Mouse (Mus musculus) monocyte, adult 5-6 weeks (primary cell): ENCODE measurements around the gene Adipor1. TPM values are rescaled to one million over a fixed set of nuclear protein-coding genes. Genes with fewer than 3 reads are reported as not detected.
"Not testable (repeated sequence)": the region's sequence is repeated elsewhere in the genome, so short reads cannot be mapped to it uniquely, and the experiment has no call there.

ENCODE experiments used
- ATAC-seq: fragments of 153-309, 156-312 bp; replicated peaks from 2 replicates; pipeline ENCODE4 v1.8.0; 2017; ENCODE audit warnings: mild to moderate bottlenecking; ENCODE audit not compliant: low TSS enrichment, insufficient number of reproducible peaks, severe bottlenecking, poor library complexity, low FRiP score
- total RNA-seq: library from RNA; stranded (forward); fragments of 200-1000, 200-491, 200-594 nt; gene quantifications from 3 replicates; pipeline ENCODE4 v1.2.3, GENCODE M21; 2017

The Adipor1 gene
- total RNA-seq, 1 experiment from 2014 or later: 190 TPM

DNA sequence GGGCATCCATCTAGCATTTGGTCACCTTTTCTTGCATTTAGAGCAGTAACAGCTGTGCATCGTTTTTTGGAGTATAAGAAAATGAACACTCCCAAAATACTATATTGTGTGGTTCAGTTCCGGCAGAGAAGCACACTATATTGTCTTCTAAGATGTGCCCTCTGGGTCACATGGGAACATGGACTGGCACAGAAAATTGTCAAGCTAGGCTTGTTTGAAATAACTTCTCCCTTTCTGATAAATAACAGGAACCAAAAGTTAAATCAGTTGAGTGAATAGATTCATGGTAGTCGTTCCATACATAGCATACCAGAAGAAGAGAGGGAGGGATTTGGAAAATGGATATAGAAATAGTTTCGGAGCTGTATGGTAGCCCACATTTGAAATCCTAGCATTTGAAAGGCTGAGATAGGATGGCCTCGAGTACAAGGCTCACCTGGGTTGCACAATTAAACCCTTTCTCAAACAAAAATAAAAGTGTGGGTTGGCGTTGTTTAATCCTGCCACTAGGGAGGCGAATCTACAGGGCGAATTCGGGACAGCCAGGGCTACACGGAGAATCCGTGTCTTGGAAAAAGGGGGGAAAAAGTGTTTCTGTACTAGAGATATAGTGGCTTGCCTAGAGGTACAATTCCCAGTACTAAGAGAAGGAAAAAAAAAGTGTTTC lies 544 bp upstream of the Adipor1 start:
- 0 out of 2 replicates have a peak, but pooled peaks have one; percentile 27 for ATAC-seq

DNA sequence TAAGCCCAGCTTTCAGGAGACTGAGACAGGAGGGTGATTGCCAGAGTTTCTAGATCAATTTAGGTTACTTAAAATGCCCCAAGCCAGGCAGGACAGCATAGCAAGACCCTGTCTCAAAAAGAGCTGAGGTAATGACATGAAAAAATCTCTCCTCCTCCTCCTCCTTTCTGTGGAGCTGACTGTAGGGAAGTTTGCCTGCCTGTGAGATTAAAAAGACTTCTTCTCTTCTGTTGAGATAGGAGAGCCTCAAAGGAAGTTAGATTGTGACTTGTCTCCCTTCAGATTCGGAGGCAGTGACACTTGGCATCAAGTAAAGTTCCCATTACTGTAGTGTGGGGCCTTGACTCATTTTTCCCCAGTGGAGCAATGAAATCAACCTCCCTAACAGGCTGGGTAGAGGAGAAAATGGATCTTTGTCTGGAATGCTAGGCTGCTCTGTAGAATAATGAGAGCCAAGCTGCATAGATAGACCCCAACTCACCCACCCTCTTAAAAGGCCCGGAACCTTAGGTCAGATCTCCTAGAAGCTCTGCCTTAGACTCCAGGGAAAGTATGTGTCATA lies 3.3 kb downstream of the Adipor1 start:
- ATAC-seq: no peak

DNA sequence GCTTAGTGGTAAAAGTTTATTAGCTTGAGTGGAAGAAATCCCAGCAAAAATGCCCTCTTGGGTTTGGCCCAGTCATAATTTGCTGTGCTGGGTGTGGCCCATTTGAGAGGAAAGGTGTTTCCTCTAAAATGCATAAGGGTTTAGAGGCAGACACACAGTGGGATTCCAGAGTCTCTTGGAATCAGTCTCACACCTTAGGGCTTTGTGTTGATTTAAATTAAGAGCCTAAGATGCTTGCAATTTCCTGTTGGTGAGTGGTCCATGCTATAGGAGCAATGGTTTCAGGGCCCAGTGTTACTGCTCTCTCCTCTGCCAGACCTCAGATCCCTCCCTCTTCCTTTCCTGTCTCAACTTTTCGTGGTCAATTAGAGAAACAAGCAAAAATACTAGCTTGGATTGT lies 4.0 kb downstream of the Adipor1 start:
- no peak for ATAC-seq

DNA sequence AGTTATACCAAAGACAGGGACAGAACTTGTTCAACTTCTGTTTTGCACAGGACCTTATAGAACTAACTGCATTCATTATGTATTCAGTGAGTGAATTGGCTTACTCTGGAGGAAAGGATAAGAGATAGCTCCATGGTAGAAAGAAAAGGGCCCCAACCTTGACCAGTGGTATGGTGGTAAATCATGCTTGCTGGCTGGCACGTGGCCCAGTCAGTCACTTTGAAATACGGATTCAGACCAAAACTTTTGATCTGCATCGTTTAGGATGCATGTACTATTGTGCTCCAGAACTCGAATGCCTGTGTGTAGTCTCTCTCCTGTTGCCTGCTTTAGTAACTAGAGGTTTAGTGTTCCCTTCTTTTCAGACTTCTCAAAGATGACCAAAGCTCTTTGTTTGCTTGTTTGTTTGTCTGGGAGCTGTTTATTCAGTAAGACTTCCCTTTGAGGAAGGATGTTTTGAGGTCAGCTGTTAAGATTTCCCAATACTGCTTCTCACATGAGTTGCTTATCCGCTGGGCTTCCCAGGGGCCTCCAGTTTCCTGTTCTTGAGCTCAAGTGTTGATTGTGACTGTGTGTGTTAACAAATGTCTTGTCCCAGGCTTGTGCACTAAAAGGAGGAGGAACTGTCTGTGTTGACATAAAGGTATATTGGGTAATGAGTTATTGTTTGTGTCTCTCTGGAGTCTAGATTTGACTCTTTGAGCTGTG lies 4.7 kb downstream of the Adipor1 start:
- peak; percentile 79 for ATAC-seq

DNA sequence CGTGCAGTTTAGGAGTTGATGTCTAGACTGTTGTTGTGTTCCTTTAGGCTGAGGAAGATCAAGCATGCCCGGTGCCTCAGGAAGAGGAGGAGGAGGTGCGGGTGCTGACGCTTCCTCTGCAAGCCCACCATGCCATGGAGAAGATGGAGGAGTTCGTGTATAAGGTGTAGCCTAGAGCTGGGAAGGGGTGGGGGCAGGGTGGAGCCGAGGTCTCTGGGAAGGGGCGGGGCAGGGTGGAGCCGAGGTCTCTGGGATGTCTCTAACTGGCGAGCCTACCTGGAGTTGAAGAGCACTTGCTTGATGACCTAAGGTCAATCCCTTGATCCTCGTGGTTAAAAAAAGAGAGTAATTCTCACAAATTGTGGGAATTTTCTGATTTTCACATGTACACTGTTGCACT lies 8.7 kb downstream of the Adipor1 start:
- no peak for ATAC-seq

DNA sequence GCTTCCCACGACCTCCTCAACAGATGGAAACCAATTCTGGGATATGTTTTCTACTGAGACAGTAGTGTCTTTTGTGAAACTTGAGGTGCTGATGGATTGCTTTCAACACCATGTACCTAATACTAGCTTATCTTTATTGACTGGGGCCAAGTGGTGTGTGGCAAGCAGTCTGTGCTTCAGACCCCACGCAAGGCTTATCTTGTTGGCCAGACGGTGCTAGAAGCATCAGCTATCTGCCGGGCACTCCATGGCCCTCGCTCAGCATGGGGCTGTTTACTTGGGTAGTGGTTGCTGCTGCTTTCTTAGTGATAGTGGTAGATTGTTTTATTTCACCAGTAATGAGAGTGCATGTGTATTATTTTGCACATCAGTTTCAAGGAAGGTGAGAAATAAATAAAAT lies 11.1 kb downstream of the Adipor1 start:
- ATAC-seq: no peak

DNA sequence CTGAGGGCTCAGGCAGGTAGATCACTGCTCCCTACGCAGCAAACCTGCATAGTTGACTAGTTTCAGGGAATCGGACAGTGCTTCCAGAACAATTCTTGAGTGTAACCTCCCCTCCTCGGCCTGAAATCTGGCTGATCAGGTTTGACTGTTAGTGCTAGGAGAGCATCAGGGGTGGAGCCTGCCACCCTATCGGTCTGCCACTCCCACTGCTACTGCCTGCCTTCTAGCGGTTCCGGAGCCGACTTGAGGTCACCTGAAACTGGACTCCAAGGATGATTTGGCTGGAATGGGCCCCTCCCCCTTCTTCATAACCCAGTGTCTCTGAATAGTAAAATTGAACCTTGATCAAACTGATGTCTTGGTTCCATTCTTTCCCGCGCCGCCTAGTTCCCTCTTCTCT lies 17.8 kb downstream of the Adipor1 start:
- ATAC-seq: no peak

DNA sequence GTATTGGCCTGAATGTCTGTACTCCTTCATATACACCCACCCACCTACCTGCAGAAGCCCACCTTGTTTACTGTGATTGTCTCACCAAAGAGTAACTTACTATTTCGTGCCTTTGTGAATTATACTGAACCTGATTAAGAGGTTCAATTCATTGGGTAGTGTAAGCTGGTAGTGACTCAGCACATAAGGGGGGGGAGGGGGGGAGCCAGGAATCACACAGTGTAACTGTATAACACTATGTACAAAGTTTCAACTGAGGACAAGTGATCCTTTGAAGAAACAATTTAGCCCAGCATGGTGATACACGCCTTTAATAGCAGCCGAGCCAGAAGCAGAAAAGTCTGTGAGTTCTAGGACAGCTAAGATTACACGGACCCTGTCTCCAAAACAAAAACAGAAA lies 18.3 kb downstream of the Adipor1 start:
- no peak for ATAC-seq

DNA sequence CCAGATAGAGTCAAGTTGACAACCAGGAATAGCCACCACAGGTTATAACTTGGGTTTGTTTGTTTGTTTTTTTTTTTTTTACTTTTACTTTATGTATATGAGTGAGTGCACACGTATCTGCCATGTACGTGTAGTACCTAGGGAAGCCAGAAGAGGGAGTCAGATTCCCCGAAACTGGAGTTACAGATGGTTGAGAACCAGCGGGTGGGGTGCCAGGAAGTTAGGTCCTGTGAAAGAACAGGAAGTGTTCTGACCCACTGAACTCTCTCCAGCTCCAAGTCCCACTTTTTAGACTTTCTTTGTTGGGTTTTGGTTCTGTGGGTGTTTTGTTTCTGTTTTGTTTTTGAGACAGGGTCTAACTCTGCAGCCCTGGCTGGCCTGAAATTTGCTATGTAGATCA lies 20.2 kb downstream of the Adipor1 start:
- ATAC-seq: peak; percentile 85

DNA sequence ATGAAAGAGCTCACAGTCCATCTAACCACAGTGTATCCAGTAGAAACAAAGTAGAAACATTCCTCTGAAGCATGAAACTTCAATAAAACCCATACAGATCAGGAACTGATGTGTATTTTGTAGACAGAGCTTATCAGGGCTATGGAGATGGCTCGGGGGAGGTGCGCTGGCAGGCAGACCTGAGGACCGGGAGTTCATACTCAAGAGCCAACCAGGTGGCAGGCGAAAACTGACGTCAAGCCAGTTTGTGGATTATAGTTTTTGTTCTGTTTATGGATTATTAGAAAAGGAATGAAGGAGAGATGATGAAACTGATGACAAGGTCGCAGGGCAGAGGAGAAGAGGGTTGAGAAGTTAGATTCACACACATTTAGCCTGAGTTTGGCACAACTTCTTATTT lies 25.3 kb downstream of the Adipor1 start:
- ATAC-seq: no peak

DNA sequence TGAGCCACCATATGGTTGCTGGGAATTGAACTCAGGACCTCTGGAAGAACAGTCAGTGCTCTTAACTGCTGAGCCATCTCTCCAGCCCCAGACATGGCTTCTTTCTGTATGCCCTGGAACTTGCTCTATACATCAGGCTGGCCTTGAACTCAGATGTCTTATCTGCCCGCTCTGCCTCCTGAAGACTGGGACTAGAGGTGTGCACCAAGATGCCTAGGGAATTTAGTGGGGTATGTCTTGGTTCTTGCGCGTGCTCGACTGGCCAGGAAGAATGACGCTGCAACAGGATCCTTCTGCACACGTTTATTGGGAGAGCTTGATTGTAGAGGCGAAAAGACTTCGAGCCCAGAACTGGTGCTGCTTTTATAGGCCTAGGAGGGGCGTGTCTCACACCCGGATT lies 26.6 kb downstream of the Adipor1 start:
- ATAC-seq: not testable (repeated sequence)

DNA sequence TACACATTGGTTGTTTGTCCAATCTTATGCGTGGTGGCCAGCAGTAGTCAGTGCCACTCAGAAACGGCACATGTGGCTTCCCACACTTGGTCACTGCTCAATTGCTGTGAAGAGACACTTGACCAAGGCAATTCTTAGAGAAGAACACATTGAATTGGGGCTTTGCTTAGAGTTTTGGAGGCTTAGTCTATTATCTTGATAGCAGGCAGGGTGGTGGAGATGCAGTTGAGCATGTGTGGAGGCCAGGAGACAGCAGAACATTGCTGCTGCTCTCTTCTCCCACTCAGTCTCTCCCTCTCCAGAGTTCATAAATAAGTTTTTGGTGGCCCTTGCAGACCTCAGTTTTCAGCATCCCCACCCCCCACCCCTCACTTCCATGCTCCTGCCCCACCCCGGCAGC lies 27.2 kb downstream of the Adipor1 start:
- no peak for ATAC-seq

DNA sequence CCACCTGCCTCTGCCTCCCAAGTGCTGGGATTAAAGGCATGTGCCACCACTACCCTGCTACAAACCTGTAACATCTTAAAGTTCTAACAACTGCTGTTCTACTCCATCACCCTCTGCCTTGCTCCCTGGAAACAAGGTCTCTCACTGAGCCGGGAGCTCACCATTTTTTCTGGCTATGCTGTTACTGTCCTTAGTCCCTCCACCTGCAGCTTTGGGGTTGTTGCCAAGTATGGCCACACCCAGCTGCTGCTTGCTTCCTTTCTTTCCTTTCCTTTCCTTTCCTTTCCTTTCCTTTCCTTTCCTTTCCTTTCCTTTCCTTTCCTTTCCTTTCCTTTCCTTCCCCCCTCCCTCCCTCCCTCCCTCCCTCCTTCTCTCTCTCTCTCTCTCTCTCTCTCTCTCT lies 28.1 kb downstream of the Adipor1 start:
- not testable (repeated sequence) for ATAC-seq

DNA sequence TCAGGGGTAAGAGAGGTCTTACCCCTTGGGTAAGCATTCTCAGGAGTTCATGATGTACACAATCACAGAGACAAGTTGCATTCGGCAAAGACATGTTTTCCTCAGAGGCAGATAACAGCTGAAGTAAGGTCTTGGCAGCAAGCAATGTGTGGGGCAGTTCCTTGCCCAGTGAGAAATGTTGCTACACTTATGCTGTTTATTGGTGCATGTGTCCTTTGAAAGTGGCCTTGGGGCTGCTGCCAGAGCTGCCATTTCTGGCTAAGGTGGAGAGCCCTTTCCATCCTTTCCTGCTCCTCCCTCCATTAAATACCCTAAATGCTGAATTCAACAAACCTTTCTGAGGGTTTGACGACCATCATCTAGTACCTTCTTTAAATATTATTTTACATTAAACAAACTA lies 30.2 kb downstream of the Adipor1 start:
- no peak for ATAC-seq

DNA sequence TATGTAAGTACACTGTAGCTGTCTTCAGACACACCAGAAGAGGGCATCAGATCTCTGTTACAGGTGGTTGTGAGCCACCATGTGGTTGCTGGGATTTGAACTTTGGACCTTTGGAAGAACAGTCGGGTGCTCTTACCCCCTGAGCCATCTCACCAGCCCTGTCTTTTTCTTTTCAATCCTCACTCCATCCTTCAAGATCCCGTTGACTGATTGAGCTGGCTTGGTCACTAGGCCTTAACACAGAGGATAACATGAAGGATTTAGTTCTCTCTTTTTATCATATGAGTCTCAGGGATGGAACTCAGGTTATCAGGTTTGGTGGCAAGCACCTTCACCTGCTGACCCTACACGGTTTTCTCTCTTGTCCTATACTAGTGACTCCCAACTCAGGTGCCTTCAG lies 33.4 kb downstream of the Adipor1 start:
- not testable (repeated sequence) for ATAC-seq

DNA sequence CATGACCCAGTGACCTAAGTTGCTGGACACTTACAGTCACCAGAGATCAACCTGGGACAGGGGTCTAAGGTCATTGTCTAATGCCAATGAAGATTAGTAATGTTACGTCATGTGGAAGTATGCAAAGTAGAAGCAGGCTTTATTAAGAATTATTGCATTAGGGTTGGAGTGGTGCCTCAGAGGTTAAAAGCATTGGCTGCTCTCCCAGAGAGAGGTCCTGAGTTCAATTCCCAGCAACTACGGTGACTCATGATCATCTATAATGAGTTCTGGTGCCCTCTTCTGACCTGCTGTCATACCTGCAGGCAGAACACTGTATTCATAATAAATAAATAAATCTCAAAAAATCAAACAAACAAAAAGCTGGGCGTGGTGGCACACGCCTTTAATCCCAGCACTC lies 35.0 kb downstream of the Adipor1 start:
- ATAC-seq: no peak

DNA sequence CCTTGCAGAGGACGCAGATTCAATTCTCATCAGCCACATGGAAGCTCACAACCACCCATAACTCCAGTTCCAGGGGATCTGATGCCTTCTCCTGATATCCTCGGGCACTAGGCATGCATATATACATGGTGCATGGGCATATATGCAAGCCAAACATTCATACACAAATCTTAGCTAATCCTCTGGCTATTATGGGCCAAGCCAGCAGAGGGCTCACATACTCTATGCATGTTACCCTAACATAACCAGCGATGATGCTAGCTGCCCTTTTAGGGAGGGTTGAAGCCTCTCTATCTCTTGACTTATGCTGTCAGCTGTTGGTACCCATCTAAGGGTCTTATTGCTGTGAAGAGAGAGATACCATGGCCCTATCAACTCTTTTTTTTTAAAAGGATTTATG lies 35.8 kb downstream of the Adipor1 start:
- peak; percentile 71; the same call in 1 of the 2 replicates for ATAC-seq

DNA sequence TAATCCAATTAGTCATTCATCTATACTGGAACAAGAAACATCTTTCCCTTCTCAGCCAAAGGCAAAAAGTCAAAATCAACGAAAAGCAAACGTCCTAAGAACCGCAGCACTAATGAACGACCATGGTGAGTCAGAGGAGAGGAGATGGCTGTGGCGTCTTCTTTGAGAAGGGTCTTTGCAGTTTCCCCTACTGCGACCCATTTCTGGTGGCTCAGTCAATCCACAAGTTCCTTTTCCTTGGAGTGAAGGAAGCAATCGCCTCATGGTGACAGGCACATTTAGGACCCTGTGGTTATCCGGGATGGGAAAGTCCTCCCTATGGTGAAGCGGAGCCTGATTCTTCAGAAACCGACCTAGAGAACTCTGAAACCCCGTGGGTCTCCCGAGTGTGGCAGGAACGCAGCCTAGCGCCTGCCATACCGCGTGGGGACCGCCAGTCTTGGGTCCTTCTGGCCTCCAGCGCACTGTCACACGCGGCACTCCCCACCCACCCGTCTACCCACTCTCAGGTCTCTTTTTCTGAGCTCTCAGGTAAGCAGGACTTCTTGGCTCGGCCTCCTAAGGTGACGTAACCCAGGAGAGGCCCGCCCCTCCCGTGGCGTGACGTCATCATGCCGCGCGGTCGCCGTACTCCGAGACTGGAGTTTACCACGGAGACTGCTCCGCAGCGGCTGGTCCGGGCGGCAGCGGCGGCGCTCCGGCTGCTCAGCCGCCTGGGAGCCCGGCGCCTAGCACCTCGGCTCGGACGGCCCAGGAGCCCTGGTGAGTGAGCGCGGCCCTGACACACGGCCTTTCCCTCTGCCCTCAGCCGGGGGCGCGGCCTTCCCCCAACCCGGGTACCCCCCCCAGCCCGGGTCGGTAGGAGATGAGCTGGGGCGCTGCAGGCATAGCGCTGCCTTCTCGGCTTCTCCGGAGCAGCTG lies 40.0 kb downstream of the Adipor1 start, which contains the start of gene Klhl12:
Klhl12 (plus strand) TSS at position 628 of the 921 bp plus-strand sequence.
- peak; percentile 96 for ATAC-seq

DNA sequence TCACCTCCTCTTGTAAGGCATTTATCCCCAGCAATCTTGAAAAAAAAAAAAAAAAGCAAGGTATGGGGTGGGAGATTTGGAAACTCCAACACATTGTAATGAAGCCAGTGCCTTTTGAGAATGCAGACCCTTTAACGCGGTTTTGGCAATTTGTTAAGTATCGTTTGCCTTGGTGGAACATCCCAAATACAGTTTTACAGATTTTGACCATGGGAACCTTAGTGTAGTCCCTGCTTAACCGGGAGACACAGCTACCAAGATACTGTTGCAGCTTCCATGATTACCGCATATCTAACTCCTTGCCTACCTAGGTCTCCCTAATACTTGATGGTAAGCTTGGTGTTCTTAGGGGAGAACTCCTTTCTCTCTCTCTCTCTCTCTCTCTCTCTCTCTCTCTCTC lies 40.9 kb downstream of the Adipor1 start:
- ATAC-seq: no peak
